Mouse (Mus musculus): Measurements from ENCODE around the gene Ntsr1.

The Ntsr1 gene

GRCm38 (mm10) chr2:180499741-180500140 lies at the start of gene Ntsr1:
Ntsr1 (plus strand) TSS chr2:180499976.
- DNase-seq: no peak

- no peak for DNase-seq
These were observed 49.2 kb upstream of the Ntsr1 start for GRCm38 (mm10) chr2:180450529-180450928.

GRCm38 (mm10) chr2:180455723-180456698 lies 43.8 kb upstream of the Ntsr1 start, which contains the start of gene Slco4a1:
Slco4a1 (plus strand) TSS chr2:180456245.
- peak; percentile 92 for DNase-seq

GRCm38 (mm10) chr2:180456705-180457104 lies 43.1 kb upstream of the Ntsr1 start:
- no peak for DNase-seq

GRCm38 (mm10) chr2:180457680-180458079 lies 42.1 kb upstream of the Ntsr1 start:
- DNase-seq: no peak

GRCm38 (mm10) chr2:180459437-180459836 lies 40.3 kb upstream of the Ntsr1 start:
- no peak for DNase-seq

GRCm38 (mm10) chr2:180460801-180461200 lies 39.0 kb upstream of the Ntsr1 start:
- no peak for DNase-seq

- no peak for DNase-seq
These were observed 37.2 kb upstream of the Ntsr1 start for GRCm38 (mm10) chr2:180462593-180462992.

- DNase-seq: no peak
These were observed 33.3 kb upstream of the Ntsr1 start for GRCm38 (mm10) chr2:180466505-180466904.

- DNase-seq: no peak
These were observed 30.9 kb upstream of the Ntsr1 start for GRCm38 (mm10) chr2:180468871-180469270.

- peak; percentile 63 for DNase-seq
These were observed 30.0 kb upstream of the Ntsr1 start for GRCm38 (mm10) chr2:180469768-180470167.

GRCm38 (mm10) chr2:180472306-180473079 lies 27.3 kb upstream of the Ntsr1 start:
- no peak for DNase-seq

GRCm38 (mm10) chr2:180473080-180473440 lies 26.7 kb upstream of the Ntsr1 start:
- DNase-seq: peak; percentile 64

GRCm38 (mm10) chr2:180474864-180475263 lies 24.9 kb upstream of the Ntsr1 start:
- DNase-seq: no peak

GRCm38 (mm10) chr2:180482274-180482673 lies 17.5 kb upstream of the Ntsr1 start:
- no peak for DNase-seq

- DNase-seq: no peak
These were observed 14.9 kb upstream of the Ntsr1 start for GRCm38 (mm10) chr2:180484882-180485281.

- no peak for DNase-seq
These were observed 14.5 kb upstream of the Ntsr1 start for GRCm38 (mm10) chr2:180485306-180485705.

- DNase-seq: no peak
These were observed 11.5 kb upstream of the Ntsr1 start for GRCm38 (mm10) chr2:180488210-180488751.

GRCm38 (mm10) chr2:180495906-180496305 lies 3.9 kb upstream of the Ntsr1 start:
- DNase-seq: no peak

- DNase-seq: no peak
These were observed 950 bp downstream of the Ntsr1 start for GRCm38 (mm10) chr2:180500726-180501125.

GRCm38 (mm10) chr2:180501217-180501967 lies 1.6 kb downstream of the Ntsr1 start:
- no peak for DNase-seq

GRCm38 (mm10) chr2:180506281-180506680 lies 6.5 kb downstream of the Ntsr1 start:
- DNase-seq: no peak
